Mouse (Mus musculus) heart, adult 2 months (tissue): ENCODE data around the gene Phkg1. TPM values are rescaled to one million over a fixed set of nuclear protein-coding genes. Genes with fewer than 3 reads are reported as not detected.

Experiments used
- DNase-seq, 2 experiments: peaks; one replicate each; pipeline ENCODE4 v3.0.0; 2021
- H3K27ac ChIP-seq: fragments of 200-600 bp; 2 replicates; pipeline ENCODE4 v1.8.1; 2022
- H3K27me3 ChIP-seq: fragments of 200-500 bp; 2 replicates; pipeline ENCODE4 v1.6.1; 2012; ENCODE audit warnings: mild to moderate bottlenecking, low read length, inconsistent platforms, mixed read lengths; ENCODE audit not compliant: control insufficient read depth, insufficient read depth
- H3K36me3 ChIP-seq: fragments of 200-500 bp; 2 replicates; pipeline ENCODE4 v1.6.1; 2012; ENCODE audit warnings: low read length, inconsistent platforms; ENCODE audit not compliant: control insufficient read depth, insufficient read depth
- H3K4me1 ChIP-seq: fragments of 200-500 bp; 2 replicates; pipeline ENCODE4 v1.6.1; 2011; ENCODE audit warnings: low read length; ENCODE audit not compliant: control insufficient read depth, insufficient read depth
- H3K4me3 ChIP-seq: fragments of 200-600 bp; 2 replicates; pipeline ENCODE4 v1.8.1; 2022
- H3K79me2 ChIP-seq: fragments of 200-500 bp; replicated peaks from 2 replicates; pipeline ENCODE4 v1.6.1; 2012; ENCODE audit warnings: mild to moderate bottlenecking, inconsistent platforms, low read length, moderate library complexity, mixed read lengths; ENCODE audit not compliant: control insufficient read depth, insufficient read depth
- H3K9ac ChIP-seq: fragments of 200-500 bp; 2 replicates; pipeline ENCODE4 v1.6.1; 2012; ENCODE audit warnings: low read depth, mild to moderate bottlenecking, control low read depth, inconsistent platforms, low read length, mixed read lengths
- CTCF ChIP-seq: fragments of 200-600 bp; IDR thresholded peaks from 2 replicates; pipeline ENCODE4 v1.8.1; 2022; ENCODE audit warnings: antibody characterized with exemption, mild to moderate bottlenecking, moderate library complexity
- EP300 ChIP-seq: fragments of 200-500 bp; IDR thresholded peaks from 2 replicates; pipeline ENCODE4 v1.6.1; 2011; ENCODE audit warnings: low read depth, low read length, control low read depth; ENCODE audit not compliant: insufficient read depth
- POLR2A ChIP-seq: fragments of 200-500 bp; IDR thresholded peaks from 2 replicates; pipeline ENCODE4 v1.6.1; 2011; ENCODE audit warnings: mild to moderate bottlenecking, low read depth, low read length, control low read depth; ENCODE audit not compliant: insufficient read depth
- WGBS: fragments of 180-500 bp; shearing (Covaris S2); methylation state at CpG from one replicate; pipeline ENCODE4 v1.1.7; 2018; 5-methylcytosine and 5-hydroxymethylcytosine counted together
- intact Hi-C: fragments of 180-260 bp; cut with DNase I; formaldehyde crosslinking; loops from one replicate; pipeline ENCODE4 v1.15.1; 2025
- polyA plus RNA-seq: library from polyadenylated mRNA; depleted of rRNA; stranded (reverse); fragments of >200 nt; gene quantifications from 2 replicates; pipeline ENCODE4 v1.2.3, GENCODE M21; 2012
- total RNA-seq, 2 experiments: library from RNA; stranded (reverse); gene quantifications; 2 replicates each; pipeline ENCODE4 v1.2.3; 2021

Phkg1 gene
- total and polyA plus RNA-seq, 3 experiments, result 15.5 to 39.8 (median 16.8) TPM

- 75% methylated on average over 11 of the region's 11 CpGs for WGBS
- intact Hi-C loops, result loop anchor here (5.0 kb wide), 1 partner anchor 263 kb away; no protein-coding TSS in a partner anchor
- Histone ChIP-seq H3K9ac (no peak overlapping the region), H3K36me3 (no peaks in the 10 kb centered on the region), H3K4me3 (no peak overlapping the region), H3K27me3 (no peaks in the 10 kb centered on the region), H3K4me1 (peaks cover 7% of the 10 kb centered on the region), H3K79me2 (no peaks in the 10 kb centered on the region), H3K27ac (no peak overlapping the region)
- DNase-seq, result no peak
- TF ChIP-seq CTCF, result no peak
- TF ChIP-seq EP300, result no peak
- no peak for TF ChIP-seq POLR2A
These were observed 23.3 kb downstream of the Phkg1 start for GRCm38 (mm10) chr5:129875098-129875497.

- WGBS, result 79% methylated on average over 12 of the region's 12 CpGs
- TF ChIP-seq POLR2A (no peak), CTCF (no peak), EP300 (no peak)
- Histone ChIP-seq H3K4me1 (peaks cover 7% of the 10 kb centered on the region), H3K9ac (no peak overlapping the region), H3K79me2 (no peaks in the 10 kb centered on the region), H3K4me3 (no peak overlapping the region), H3K36me3 (no peaks in the 10 kb centered on the region), H3K27me3 (no peaks in the 10 kb centered on the region), H3K27ac (no peak overlapping the region)
- intact Hi-C loops, result no loop called here
- no peak for DNase-seq
These were observed 24.4 kb downstream of the Phkg1 start for GRCm38 (mm10) chr5:129873942-129874341.

GRCm38 (mm10) chr5:129871238-129871637, 27.1 kb downstream of the Phkg1 start:
- H3K4me1 ChIP-seq, result no peaks in the 10 kb centered on the region
- intact Hi-C loops, result no loop called here
- H3K79me2 ChIP-seq, result no peaks in the 10 kb centered on the region
- H3K9ac ChIP-seq, result no peak overlapping the region
- no peak overlapping the region for H3K4me3 ChIP-seq
- 55% methylated on average over 2 of the region's 2 CpGs for WGBS
- H3K27me3 ChIP-seq, result no peaks in the 10 kb centered on the region
- H3K36me3 ChIP-seq, result no peaks in the 10 kb centered on the region
- TF ChIP-seq POLR2A (no peak), CTCF (no peak), EP300 (no peak)
- H3K27ac ChIP-seq, result no peak overlapping the region
- DNase-seq, result no peak

- intact Hi-C loops, result no loop called here
- H3K27ac ChIP-seq, result no peak overlapping the region
- 84% methylated on average over 19 of the region's 19 CpGs for WGBS
These were observed 28.9 kb downstream of the Phkg1 start for GRCm38 (mm10) chr5:129869238-129869995.

DNA sequence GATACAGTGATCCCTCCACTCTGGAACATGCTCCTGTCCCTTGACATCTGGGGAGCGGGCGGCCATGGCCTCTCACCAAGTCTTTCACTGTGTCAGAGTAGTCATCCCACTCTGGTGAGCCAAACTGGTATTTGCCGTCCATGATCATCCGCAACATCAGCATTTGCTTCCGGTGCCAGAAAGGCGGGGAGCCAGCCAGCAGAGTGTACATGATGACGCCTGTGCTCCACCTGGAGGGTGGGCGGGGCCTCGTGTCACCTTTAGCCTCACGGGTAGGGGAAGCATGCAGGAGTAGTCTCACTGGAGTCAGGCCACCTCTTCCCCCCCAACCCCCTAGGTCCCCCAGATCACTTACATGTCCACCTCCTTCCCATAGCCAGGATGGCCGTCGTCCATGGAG, 32.5 kb downstream of the Phkg1 start:
- no peak overlapping the region for H3K9ac ChIP-seq
- TF ChIP-seq EP300 (no peak), CTCF (no peak), POLR2A (no peak)
- H3K4me3 ChIP-seq, result no peak overlapping the region
- peaks cover 3% of the 10 kb centered on the region; the same call in 1 of the 2 replicates for H3K4me1 ChIP-seq
- intact Hi-C loops, result no loop called here
- H3K27me3 ChIP-seq, result no peaks in the 10 kb centered on the region
- no peak for DNase-seq
- whole genome bisulfite sequencing, result 85% methylated on average over 12 of the region's 12 CpGs
- H3K36me3 ChIP-seq, result no peaks in the 10 kb centered on the region
- no peak overlapping the region for H3K27ac ChIP-seq
- no peaks in the 10 kb centered on the region for H3K79me2 ChIP-seq

More at GRCm38 (mm10) chr5:129869238-129869995, 28.9 kb downstream of the Phkg1 start:
- no peaks in the 10 kb centered on the region for H3K27me3 ChIP-seq
- H3K4me3 ChIP-seq, result no peak overlapping the region
- no peak for DNase-seq
- TF ChIP-seq EP300, result no peak
- no peak for TF ChIP-seq POLR2A
- no peak for TF ChIP-seq CTCF
- H3K4me1 ChIP-seq, result peaks cover under 1% of the 10 kb centered on the region; the same call in 1 of the 2 replicates
- H3K9ac ChIP-seq, result no peak overlapping the region
- H3K36me3 ChIP-seq, result no peaks in the 10 kb centered on the region
- H3K79me2 ChIP-seq, result no peaks in the 10 kb centered on the region

DNA sequence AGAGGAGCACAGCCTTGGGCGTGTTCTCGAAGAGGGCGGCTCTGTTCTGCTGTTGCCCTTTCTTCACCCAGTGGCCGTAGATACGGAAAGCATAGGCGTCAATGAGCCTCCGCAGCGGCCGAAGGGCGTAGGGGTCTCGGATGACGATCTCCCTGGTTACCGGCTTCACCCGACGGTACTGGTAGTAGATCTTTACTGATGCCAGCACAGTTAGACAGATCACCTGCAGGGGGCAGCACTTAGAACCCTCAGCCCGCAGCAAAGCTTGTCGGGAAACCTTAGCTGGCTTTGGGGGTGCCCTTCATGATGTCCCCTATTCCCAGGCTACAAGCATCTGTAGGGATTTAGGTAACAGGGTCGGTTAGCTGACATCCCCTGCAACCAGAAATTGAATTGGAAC, 33.9 kb downstream of the Phkg1 start:
- intact Hi-C loops, result no loop called here
- Histone ChIP-seq H3K9ac (no peak overlapping the region), H3K4me3 (no peak overlapping the region)

More for the DNA sequence above, 33.9 kb downstream of the Phkg1 start:
- H3K36me3 ChIP-seq, result no peaks in the 10 kb centered on the region
- no peaks in the 10 kb centered on the region for H3K27me3 ChIP-seq
- TF ChIP-seq EP300 (no peak), POLR2A (no peak), CTCF (peak; percentile 69)
- 13% methylated on average over 18 of the region's 18 CpGs for WGBS
- DNase-seq, result peak; percentile 21 to 48
- peaks cover 3% of the 10 kb centered on the region; the same call in 1 of the 2 replicates for H3K4me1 ChIP-seq
- H3K27ac ChIP-seq, result no peak overlapping the region
- no peaks in the 10 kb centered on the region for H3K79me2 ChIP-seq
